Mouse (Mus musculus) hindbrain, embryonic 10.5 days (tissue): ENCODE measurements around the gene Zfp597. TPM values are rescaled to one million over a fixed set of nuclear protein-coding genes. Genes with fewer than 3 reads are reported as not detected.
"Not testable (repeated sequence)": the region's sequence is repeated elsewhere in the genome, so short reads cannot be mapped to it uniquely, and the experiment has no call there.

Experiments
- DNase-seq: peaks from one replicate; pipeline ENCODE4 v3.0.0-alpha.2; 2017; ENCODE audit warnings: low spot score
- H3K27ac ChIP-seq: fragments of 300-500 bp; sonication (generic); 2 replicates; pipeline ENCODE4 v1.5.1; 2016; ENCODE audit warnings: mild to moderate bottlenecking, moderate library complexity
- H3K27me3 ChIP-seq: fragments of 300-500 bp; sonication (generic); 2 replicates; pipeline ENCODE4 v1.6.1; 2016; ENCODE audit warnings: mild to moderate bottlenecking; ENCODE audit not compliant: poor library complexity, insufficient read depth, severe bottlenecking
- H3K36me3 ChIP-seq: fragments of 300-500 bp; sonication (generic); 2 replicates; pipeline ENCODE4 v1.6.1; 2016; ENCODE audit warnings: mild to moderate bottlenecking, moderate library complexity
- H3K4me1 ChIP-seq: fragments of 300-500 bp; sonication (generic); replicated peaks from 2 replicates; pipeline ENCODE4 v1.6.1; 2016; ENCODE audit warnings: mild to moderate bottlenecking
- H3K4me3 ChIP-seq: fragments of 300-500 bp; sonication (generic); 2 replicates; pipeline ENCODE4 v1.5.1; 2016; ENCODE audit warnings: mild to moderate bottlenecking, moderate library complexity
- H3K9me3 ChIP-seq: fragments of 300-500 bp; sonication (generic); 2 replicates; pipeline ENCODE4 v1.6.1; 2016; ENCODE audit warnings: mild to moderate bottlenecking, moderate library complexity
- WGBS: fragments of 180-500 bp; shearing (Covaris S2); methylation state at CpG from one replicate; pipeline ENCODE4 v1.1.7; 2016; 5-methylcytosine and 5-hydroxymethylcytosine counted together
- polyA plus RNA-seq: library from polyadenylated mRNA; unstranded; fragments of >200 nt; fragmentation: Nextera tagmentation; extraction: Ambion mirVana; gene quantifications from 2 replicates; pipeline ENCODE4 v1.2.1, GENCODE M21; 2016

Gene Zfp597
- polyA plus RNA-seq, 1 experiment from 2014 or later, result 6.1 TPM

DNA sequence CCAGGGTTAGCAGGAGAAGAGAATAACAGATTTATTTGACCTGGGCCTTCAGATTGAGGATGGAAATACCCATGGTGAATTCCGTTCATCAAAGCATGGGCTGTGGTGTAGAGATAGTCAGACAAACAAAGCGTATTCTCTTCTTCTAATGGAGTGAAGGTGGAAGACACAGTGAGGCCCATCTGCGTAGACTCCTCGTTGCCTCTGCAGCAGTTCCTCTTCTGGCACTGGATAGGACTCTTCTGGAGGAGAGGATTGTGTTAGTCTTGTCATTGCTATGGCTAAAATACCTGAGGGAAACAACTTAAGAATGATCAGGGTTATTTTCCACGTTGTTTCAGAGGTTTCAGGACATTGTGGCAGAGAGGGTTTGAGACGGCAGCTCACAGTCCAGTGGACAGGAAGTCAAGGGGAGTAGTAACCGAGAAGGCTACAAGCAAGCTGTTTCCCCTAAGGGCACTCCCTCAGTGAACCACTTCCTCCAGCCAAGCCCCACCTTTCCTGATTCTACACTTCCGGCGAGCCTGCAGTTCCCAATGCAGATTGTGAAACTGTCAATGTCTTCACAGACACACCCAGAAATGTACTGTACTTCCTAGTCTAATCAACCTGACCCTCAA lies 10.9 kb upstream of the Zfp597 start:
- no peak for DNase-seq
- peaks cover 54% of the 10 kb centered on the region for H3K36me3 ChIP-seq
- H3K4me3 ChIP-seq, result no peak overlapping the region
- no peaks in the 10 kb centered on the region for H3K9me3 ChIP-seq
- 76% methylated on average over 9 of the region's 9 CpGs for WGBS
- no peaks in the 10 kb centered on the region for H3K4me1 ChIP-seq
- H3K27me3 ChIP-seq, result no peaks in the 10 kb centered on the region
- H3K27ac ChIP-seq, result no peak overlapping the region

- no peak for DNase-seq
- Histone ChIP-seq H3K27me3 (no peaks in the 10 kb centered on the region), H3K4me1 (no peaks in the 10 kb centered on the region), H3K27ac (no peak overlapping the region), H3K36me3 (peaks cover 41% of the 10 kb centered on the region), H3K9me3 (no peaks in the 10 kb centered on the region), H3K4me3 (no peak overlapping the region)
- 90% methylated on average over 3 of the region's 3 CpGs for WGBS
These were observed 9.4 kb upstream of the Zfp597 start for GRCm38 (mm10) chr16:3893739-3894138.

DNA sequence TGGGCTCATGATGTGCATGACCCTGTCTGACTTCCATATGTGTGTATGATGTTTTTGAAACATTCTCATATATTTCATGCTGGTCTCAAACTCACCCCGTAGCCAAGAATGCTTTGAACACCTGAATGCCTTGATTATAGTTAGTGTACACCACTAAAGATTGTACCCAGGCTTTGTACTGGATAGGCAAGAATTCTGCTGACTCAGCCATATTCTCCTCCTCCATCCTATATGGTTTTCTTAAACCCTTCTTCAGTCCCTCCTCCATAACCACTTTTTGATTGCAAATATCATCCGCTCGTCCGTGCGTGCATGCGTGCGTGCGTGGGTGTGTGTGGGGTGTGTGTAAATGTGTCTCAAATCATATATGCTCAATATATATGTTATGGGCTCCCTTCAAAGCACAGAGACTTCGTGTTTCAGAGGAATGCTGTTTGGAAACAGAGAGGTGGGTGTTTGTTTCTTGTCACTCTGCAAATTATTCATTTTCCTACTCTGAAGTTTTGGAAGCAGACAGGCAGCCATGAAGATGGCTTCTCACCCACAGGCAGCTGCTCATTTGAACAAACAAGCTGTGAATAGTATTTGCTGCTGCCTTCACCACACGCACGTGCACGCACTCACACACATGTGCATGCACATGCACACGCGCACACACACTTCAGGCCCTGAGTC lies 7.4 kb upstream of the Zfp597 start:
- no peak overlapping the region for H3K4me3 ChIP-seq
- H3K27me3 ChIP-seq, result no peaks in the 10 kb centered on the region
- H3K27ac ChIP-seq, result no peak overlapping the region
- no peak for DNase-seq
- 95% methylated on average over 14 of the region's 14 CpGs for WGBS
- peaks cover 22% of the 10 kb centered on the region for H3K36me3 ChIP-seq
- H3K4me1 ChIP-seq, result no peaks in the 10 kb centered on the region
- H3K9me3 ChIP-seq, result no peaks in the 10 kb centered on the region

- Histone ChIP-seq H3K27me3 (no peaks in the 10 kb centered on the region), H3K27ac (peak overlapping the region; percentile 95), H3K9me3 (no peaks in the 10 kb centered on the region), H3K36me3 (peaks cover 14% of the 10 kb centered on the region), H3K4me3 (peak overlapping the region; percentile 95), H3K4me1 (peaks cover 16% of the 10 kb centered on the region)
- 5% methylated on average over 10 of the region's 10 CpGs for WGBS
- no peak for DNase-seq
These were observed 807 bp upstream of the Zfp597 start for GRCm38 (mm10) chr16:3885065-3885670.

- 95% methylated on average over 4 of the region's 4 CpGs for WGBS
- H3K36me3 ChIP-seq, result peaks cover 27% of the 10 kb centered on the region
- no peak for DNase-seq
These were observed 8.0 kb downstream of the Zfp597 start for GRCm38 (mm10) chr16:3876346-3876745.

GRCm38 (mm10) chr16:3872216-3873047 lies 11.9 kb downstream of the Zfp597 start, which contains the start of gene Naa60:
Naa60 (plus strand) TSS chr16:3872375.
- H3K4me1 ChIP-seq, result peaks cover 22% of the 10 kb centered on the region
- H3K9me3 ChIP-seq, result no peaks in the 10 kb centered on the region
- peak within 1 kb of the TSS; percentile 82 for H3K27ac ChIP-seq
- no peaks in the 10 kb centered on the region for H3K27me3 ChIP-seq
- DNase-seq, result peak; percentile 95
- H3K4me3 ChIP-seq, result peak within 1 kb of the TSS; percentile 61
- H3K36me3 ChIP-seq, result peaks cover 22% of the 10 kb centered on the region
- 4% methylated on average over 47 of the region's 47 CpGs for WGBS

More at GRCm38 (mm10) chr16:3876346-3876745, 8.0 kb downstream of the Zfp597 start:
- Histone ChIP-seq H3K27me3 (no peaks in the 10 kb centered on the region), H3K4me3 (no peak overlapping the region), H3K9me3 (no peaks in the 10 kb centered on the region), H3K27ac (no peak overlapping the region), H3K4me1 (peaks cover 18% of the 10 kb centered on the region)

- Histone ChIP-seq H3K9me3 (no peaks in the 10 kb centered on the region), H3K36me3 (peaks cover 21% of the 10 kb centered on the region), H3K27me3 (no peaks in the 10 kb centered on the region), H3K4me3 (peak overlapping the region; percentile 61), H3K4me1 (peaks cover 22% of the 10 kb centered on the region), H3K27ac (peak overlapping the region; percentile 82)
- DNase-seq, result no peak
- 1% methylated on average over 16 of the region's 16 CpGs for WGBS
These were observed 12.5 kb downstream of the Zfp597 start for GRCm38 (mm10) chr16:3871815-3872214.

- 95% methylated on average over 4 of the region's 4 CpGs for WGBS
- no peak for DNase-seq
- Histone ChIP-seq H3K27ac (no peak overlapping the region), H3K4me3 (no peak overlapping the region), H3K27me3 (no peaks in the 10 kb centered on the region), H3K36me3 (peaks cover 27% of the 10 kb centered on the region), H3K4me1 (no peaks in the 10 kb centered on the region), H3K9me3 (no peaks in the 10 kb centered on the region)
These were observed 25.1 kb downstream of the Zfp597 start for GRCm38 (mm10) chr16:3859254-3859653.

- H3K9me3 ChIP-seq, result 0 out of 2 replicates have a peak, but pooled peaks cover 2% of the 10 kb centered on the region
- DNase-seq, result no peak
- peaks cover 4% of the 10 kb centered on the region; the same call in 1 of the 2 replicates for H3K36me3 ChIP-seq
- H3K27me3 ChIP-seq, result no peaks in the 10 kb centered on the region
- H3K27ac ChIP-seq, result no peak overlapping the region
- H3K4me3 ChIP-seq, result no peak overlapping the region
- peaks cover 4% of the 10 kb centered on the region for H3K4me1 ChIP-seq
- WGBS, result 93% methylated on average over 1 of the region's 1 CpGs
These were observed 28.6 kb downstream of the Zfp597 start for GRCm38 (mm10) chr16:3855776-3856175.

DNA sequence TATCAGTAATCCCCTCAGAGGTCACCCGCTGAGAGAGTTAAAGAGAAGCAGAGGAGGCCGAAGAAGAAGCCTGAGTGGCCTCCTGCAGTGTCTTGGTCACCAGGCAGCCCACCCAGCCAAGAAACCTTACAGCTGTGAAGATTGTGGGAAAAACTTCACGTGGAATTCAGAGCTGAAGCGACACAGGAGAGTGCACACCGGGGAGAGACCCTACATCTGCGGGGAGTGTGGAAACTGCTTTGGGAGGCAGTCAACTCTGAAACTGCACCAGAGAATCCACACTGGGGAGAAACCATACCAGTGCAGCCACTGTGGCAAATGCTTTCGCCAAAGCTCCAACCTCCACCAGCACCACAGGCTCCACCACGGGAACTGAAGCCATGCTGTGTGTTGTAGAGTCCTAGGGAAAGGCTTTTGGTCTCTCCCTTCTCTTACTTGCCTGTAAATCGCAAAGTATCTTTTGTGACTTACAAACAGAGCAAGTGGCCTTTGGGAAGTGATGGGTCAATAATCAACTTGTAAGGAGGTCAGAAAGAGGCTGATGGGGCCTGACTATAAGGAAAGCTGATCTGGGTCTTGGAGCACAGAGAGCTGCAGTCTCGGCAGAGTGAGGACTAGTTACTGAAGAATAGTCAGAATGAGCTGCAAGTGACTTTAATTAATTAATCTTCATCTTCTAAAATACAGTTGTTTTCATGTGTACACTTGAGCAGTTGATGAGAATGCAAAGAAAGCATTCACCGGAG lies 29.8 kb downstream of the Zfp597 start:
- H3K36me3 ChIP-seq, result no peaks in the 10 kb centered on the region
- 0 out of 2 replicates have a peak, but pooled peaks cover 2% of the 10 kb centered on the region for H3K9me3 ChIP-seq
- H3K27ac ChIP-seq, result no peak overlapping the region
- DNase-seq, result no peak
- no peaks in the 10 kb centered on the region for H3K27me3 ChIP-seq
- 45% methylated on average over 11 of the region's 11 CpGs for WGBS
- no peak overlapping the region for H3K4me3 ChIP-seq
- H3K4me1 ChIP-seq, result peaks cover 4% of the 10 kb centered on the region

GRCm38 (mm10) chr16:3852586-3852985 lies 31.8 kb downstream of the Zfp597 start:
- H3K9me3 ChIP-seq, result 0 out of 2 replicates have a peak, but pooled peaks cover 2% of the 10 kb centered on the region
- H3K4me1 ChIP-seq, result peaks cover 8% of the 10 kb centered on the region
- no peak overlapping the region for H3K27ac ChIP-seq
- no peaks in the 10 kb centered on the region for H3K27me3 ChIP-seq
- no peaks in the 10 kb centered on the region for H3K36me3 ChIP-seq
- 23% methylated on average over 12 of the region's 12 CpGs for WGBS
- peak; percentile 38 for DNase-seq
- H3K4me3 ChIP-seq, result no peak overlapping the region

GRCm38 (mm10) chr16:3851301-3851700 lies 33.1 kb downstream of the Zfp597 start:
- DNase-seq, H3K36me3 ChIP-seq, H3K27me3 ChIP-seq, H3K27ac ChIP-seq, H3K9me3 ChIP-seq, H3K4me3 ChIP-seq: not testable (repeated sequence)
- WGBS, result 88% methylated on average over 13 of the region's 13 CpGs
- H3K4me1 ChIP-seq, result peaks cover 14% of the 10 kb centered on the region
